Mouse (Mus musculus) hindbrain, embryonic 13.5 days (tissue): ENCODE results near the gene Celf2. TPM values are rescaled to one million over a fixed set of nuclear protein-coding genes. Genes with fewer than 3 reads are reported as not detected.

Experiments
- ATAC-seq: fragments of 200-750 bp; cut with Nextera tagmentation; 2 replicates; pipeline ENCODE4 v1.8.0; 2017; ENCODE audit warnings: moderate TSS enrichment; ENCODE audit not compliant: low FRiP score
- H3K27ac ChIP-seq: fragments of 300-500 bp; sonication (generic); 2 replicates; pipeline ENCODE4 v1.5.1; 2015; ENCODE audit warnings: inconsistent platforms, mild to moderate bottlenecking, moderate library complexity
- H3K27me3 ChIP-seq: fragments of 300-500 bp; sonication (generic); 2 replicates; pipeline ENCODE4 v1.6.1; 2015; ENCODE audit warnings: mild to moderate bottlenecking, inconsistent platforms
- H3K36me3 ChIP-seq: fragments of 300-500 bp; sonication (generic); 2 replicates; pipeline ENCODE4 v1.6.1; 2015; ENCODE audit warnings: mild to moderate bottlenecking, inconsistent platforms
- H3K4me1 ChIP-seq: fragments of 300-500 bp; sonication (generic); replicated peaks from 2 replicates; pipeline ENCODE4 v1.6.1; 2015; ENCODE audit warnings: inconsistent platforms
- H3K4me2 ChIP-seq: fragments of 300-500 bp; sonication (generic); 2 replicates; pipeline ENCODE4 v1.6.1; 2015; ENCODE audit warnings: inconsistent platforms, mild to moderate bottlenecking, moderate library complexity
- H3K4me3 ChIP-seq: fragments of 300-500 bp; sonication (generic); 2 replicates; pipeline ENCODE4 v1.5.1; 2015; ENCODE audit warnings: mild to moderate bottlenecking, inconsistent platforms
- H3K9ac ChIP-seq: fragments of 300-500 bp; sonication (generic); 2 replicates; pipeline ENCODE4 v1.6.1; 2015; ENCODE audit warnings: mild to moderate bottlenecking, inconsistent platforms
- H3K9me3 ChIP-seq: fragments of 300-500 bp; sonication (generic); 2 replicates; pipeline ENCODE4 v1.6.1; 2016; ENCODE audit warnings: inconsistent platforms
- WGBS: fragments of 180-500 bp; shearing (Covaris S2); methylation state at CpG from one replicate; pipeline ENCODE4 v1.1.7; 2015; 5-methylcytosine and 5-hydroxymethylcytosine counted together
- polyA plus RNA-seq: library from polyadenylated mRNA; unstranded; fragments of >200 nt; fragmentation: Nextera tagmentation; extraction: Ambion mirVana; gene quantifications from 2 replicates; pipeline ENCODE4 v1.2.1, GENCODE M21; 2015

Gene Celf2
- polyA plus RNA-seq, 1 experiment from 2014 or later, result 164 TPM

DNA sequence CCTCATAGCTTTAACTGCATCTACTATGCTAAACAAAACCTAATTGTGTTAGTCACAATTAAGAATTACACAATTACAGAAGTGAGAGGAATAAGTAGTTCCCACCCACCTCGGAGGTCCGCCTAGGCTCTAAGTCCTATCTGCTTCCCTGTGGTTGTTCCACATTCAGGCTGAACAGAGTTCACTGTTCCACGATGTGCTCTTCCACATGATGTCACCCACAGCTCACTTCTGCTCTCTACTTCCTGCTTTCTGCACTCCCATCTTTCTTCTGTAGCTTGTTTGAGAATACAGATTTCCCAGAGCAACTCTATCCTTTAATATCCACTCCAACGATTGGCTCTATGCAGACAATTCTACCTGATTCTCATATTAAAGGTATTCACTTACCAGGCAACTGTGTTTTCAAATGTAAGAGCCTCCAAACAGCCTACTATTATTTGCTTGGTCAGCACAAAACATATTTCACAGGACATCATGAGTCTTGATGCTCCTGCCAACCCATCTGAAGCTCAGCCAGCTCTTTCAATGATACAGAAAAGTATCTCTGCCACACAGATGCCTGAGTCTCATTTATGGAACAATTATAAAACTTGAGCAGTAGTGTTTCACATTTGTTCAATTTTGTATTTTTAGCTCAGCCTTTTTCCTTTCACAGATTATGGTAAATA, 769.2 kb downstream of the Celf2 start:
- Histone ChIP-seq H3K9ac (no peak overlapping the region), H3K4me1 (no peaks in the 10 kb centered on the region), H3K4me2 (no peak overlapping the region), H3K27ac (no peak overlapping the region), H3K4me3 (no peak overlapping the region), H3K36me3 (no peaks in the 10 kb centered on the region), H3K9me3 (no peaks in the 10 kb centered on the region), H3K27me3 (no peaks in the 10 kb centered on the region)
- no peak for ATAC-seq
- 81% methylated on average over 4 of the region's 4 CpGs for WGBS

- Histone ChIP-seq H3K4me3 (no peak overlapping the region), H3K4me1 (peaks cover 27% of the 10 kb centered on the region), H3K27me3 (no peaks in the 10 kb centered on the region), H3K9me3 (no peaks in the 10 kb centered on the region), H3K27ac (no peak overlapping the region), H3K9ac (no peak overlapping the region), H3K36me3 (no peaks in the 10 kb centered on the region), H3K4me2 (no peak overlapping the region)
- ATAC-seq, result no peak
- 16% methylated on average over 2 of the region's 2 CpGs for WGBS
Measured at GRCm38 (mm10) chr2:6732026-6732425, 777.3 kb downstream of the Celf2 start.

DNA sequence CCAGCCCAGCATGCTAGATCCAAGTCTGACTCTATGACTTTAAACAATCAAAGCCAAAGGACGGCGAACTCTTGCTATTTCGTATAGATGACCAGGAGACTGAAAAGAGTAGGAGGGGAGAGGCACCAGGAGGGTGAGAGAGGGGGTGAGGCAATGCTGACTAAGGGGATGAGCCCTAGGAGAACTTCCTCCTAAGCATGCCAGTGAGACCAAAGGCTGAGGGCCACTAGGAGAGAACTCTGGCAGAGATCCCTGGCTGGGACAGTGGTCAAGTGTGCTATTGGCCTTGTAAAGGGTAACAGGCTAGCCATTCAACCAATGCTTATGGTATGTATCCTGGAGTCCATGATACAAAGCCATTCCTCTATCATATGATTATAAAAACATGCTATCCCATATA, 778.5 kb downstream of the Celf2 start:
- 54% methylated on average over 3 of the region's 3 CpGs for WGBS

GRCm38 (mm10) chr2:6729984-6730383, 779.4 kb downstream of the Celf2 start:
- Histone ChIP-seq H3K36me3 (no peaks in the 10 kb centered on the region), H3K4me1 (peaks cover 32% of the 10 kb centered on the region), H3K27me3 (no peaks in the 10 kb centered on the region), H3K9ac (no peak overlapping the region), H3K27ac (0 out of 2 replicates have a peak overlapping the region, but pooled peaks have one; percentile 5), H3K4me3 (no peak overlapping the region), H3K4me2 (no peak overlapping the region), H3K9me3 (no peaks in the 10 kb centered on the region)
- ATAC-seq, result no peak
- WGBS, result 38% methylated on average over 9 of the region's 9 CpGs

More for the DNA sequence above, 778.5 kb downstream of the Celf2 start:
- H3K9me3 ChIP-seq, result no peaks in the 10 kb centered on the region
- H3K36me3 ChIP-seq, result no peaks in the 10 kb centered on the region
- no peak overlapping the region for H3K9ac ChIP-seq
- no peak overlapping the region for H3K4me2 ChIP-seq
- peaks cover 31% of the 10 kb centered on the region for H3K4me1 ChIP-seq
- ATAC-seq, result no peak
- no peak overlapping the region for H3K4me3 ChIP-seq
- H3K27ac ChIP-seq, result no peak overlapping the region
- no peaks in the 10 kb centered on the region for H3K27me3 ChIP-seq

- H3K4me1 ChIP-seq, result peaks cover 32% of the 10 kb centered on the region
- no peak overlapping the region for H3K4me3 ChIP-seq
Measured at GRCm38 (mm10) chr2:6728840-6729252, 780.5 kb downstream of the Celf2 start.

GRCm38 (mm10) chr2:6727366-6727765, 782.0 kb downstream of the Celf2 start:
- 88% methylated on average over 5 of the region's 5 CpGs for WGBS
- Histone ChIP-seq H3K4me2 (no peak overlapping the region), H3K36me3 (no peaks in the 10 kb centered on the region), H3K27me3 (no peaks in the 10 kb centered on the region), H3K4me3 (no peak overlapping the region), H3K9ac (no peak overlapping the region), H3K27ac (no peak overlapping the region), H3K4me1 (peaks cover 41% of the 10 kb centered on the region), H3K9me3 (no peaks in the 10 kb centered on the region)
- no peak for ATAC-seq

More at GRCm38 (mm10) chr2:6728840-6729252, 780.5 kb downstream of the Celf2 start:
- peak; percentile 62 for ATAC-seq
- H3K9ac ChIP-seq, result no peak overlapping the region
- no peak overlapping the region for H3K4me2 ChIP-seq
- WGBS, result 79% methylated on average over 2 of the region's 2 CpGs
- no peaks in the 10 kb centered on the region for H3K27me3 ChIP-seq
- no peak overlapping the region for H3K27ac ChIP-seq
- no peaks in the 10 kb centered on the region for H3K36me3 ChIP-seq
- no peaks in the 10 kb centered on the region for H3K9me3 ChIP-seq

DNA sequence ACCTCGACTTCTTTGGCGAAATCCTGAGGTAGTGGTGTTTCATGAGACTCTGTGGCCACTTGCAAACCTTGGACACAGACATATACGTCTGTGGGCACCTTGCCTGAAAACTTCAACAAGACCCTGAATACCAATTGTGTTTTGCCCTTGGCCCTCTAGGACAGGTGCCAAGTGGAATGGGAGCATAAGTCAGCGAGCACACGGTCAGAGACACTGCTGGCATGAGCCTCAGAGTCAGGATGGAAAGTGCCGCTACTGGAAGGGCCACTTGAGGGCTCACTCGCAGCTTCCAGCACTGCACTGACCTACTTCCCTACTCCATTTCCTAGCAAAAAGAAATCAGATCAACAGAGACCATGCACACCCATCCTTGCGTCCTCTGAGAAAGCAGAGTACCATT, 783.3 kb downstream of the Celf2 start:
- Histone ChIP-seq H3K4me3 (no peak overlapping the region), H3K27me3 (no peaks in the 10 kb centered on the region), H3K4me1 (peaks cover 48% of the 10 kb centered on the region), H3K36me3 (no peaks in the 10 kb centered on the region), H3K4me2 (no peak overlapping the region), H3K9ac (no peak overlapping the region), H3K27ac (no peak overlapping the region), H3K9me3 (no peaks in the 10 kb centered on the region)
- ATAC-seq, result no peak
- 77% methylated on average over 8 of the region's 8 CpGs for WGBS

DNA sequence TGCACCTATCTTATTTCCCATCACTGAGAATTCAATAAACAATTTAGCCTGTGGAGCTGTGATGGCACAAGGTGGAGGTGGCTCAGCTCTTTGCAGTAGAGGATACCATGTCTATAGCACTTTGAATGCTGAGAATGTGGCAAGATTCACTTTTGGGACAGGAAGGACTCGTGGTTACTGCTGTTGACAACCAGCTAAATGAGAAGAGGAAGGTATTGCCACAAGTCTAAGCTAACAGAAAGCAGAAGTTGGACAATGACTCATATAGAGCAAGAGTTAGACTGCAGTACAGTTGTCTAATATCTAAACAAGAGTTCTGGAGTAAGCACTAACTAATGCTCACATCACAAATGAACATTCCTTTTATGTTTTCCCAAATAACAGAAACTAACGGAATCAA, 785.8 kb downstream of the Celf2 start:
- Histone ChIP-seq H3K9me3 (no peaks in the 10 kb centered on the region), H3K4me2 (no peak overlapping the region), H3K27ac (no peak overlapping the region), H3K4me1 (peaks cover 36% of the 10 kb centered on the region), H3K4me3 (no peak overlapping the region), H3K9ac (no peak overlapping the region), H3K27me3 (no peaks in the 10 kb centered on the region), H3K36me3 (no peaks in the 10 kb centered on the region)
- no peak for ATAC-seq
- 75% methylated on average over 2 of the region's 2 CpGs for WGBS

GRCm38 (mm10) chr2:6721460-6722401, 787.6 kb downstream of the Celf2 start:
- no peaks in the 10 kb centered on the region for H3K27me3 ChIP-seq
- peak overlapping the region; percentile 75 for H3K9ac ChIP-seq
- H3K27ac ChIP-seq, result peak overlapping the region; percentile 90
- WGBS, result 4% methylated on average over 17 of the region's 17 CpGs
- H3K4me3 ChIP-seq, result peak overlapping the region; percentile 45
- H3K36me3 ChIP-seq, result no peaks in the 10 kb centered on the region
- H3K4me2 ChIP-seq, result peak overlapping the region; percentile 83
- no peaks in the 10 kb centered on the region for H3K9me3 ChIP-seq
- ATAC-seq, result peak; percentile 85
- peaks cover 35% of the 10 kb centered on the region for H3K4me1 ChIP-seq

DNA sequence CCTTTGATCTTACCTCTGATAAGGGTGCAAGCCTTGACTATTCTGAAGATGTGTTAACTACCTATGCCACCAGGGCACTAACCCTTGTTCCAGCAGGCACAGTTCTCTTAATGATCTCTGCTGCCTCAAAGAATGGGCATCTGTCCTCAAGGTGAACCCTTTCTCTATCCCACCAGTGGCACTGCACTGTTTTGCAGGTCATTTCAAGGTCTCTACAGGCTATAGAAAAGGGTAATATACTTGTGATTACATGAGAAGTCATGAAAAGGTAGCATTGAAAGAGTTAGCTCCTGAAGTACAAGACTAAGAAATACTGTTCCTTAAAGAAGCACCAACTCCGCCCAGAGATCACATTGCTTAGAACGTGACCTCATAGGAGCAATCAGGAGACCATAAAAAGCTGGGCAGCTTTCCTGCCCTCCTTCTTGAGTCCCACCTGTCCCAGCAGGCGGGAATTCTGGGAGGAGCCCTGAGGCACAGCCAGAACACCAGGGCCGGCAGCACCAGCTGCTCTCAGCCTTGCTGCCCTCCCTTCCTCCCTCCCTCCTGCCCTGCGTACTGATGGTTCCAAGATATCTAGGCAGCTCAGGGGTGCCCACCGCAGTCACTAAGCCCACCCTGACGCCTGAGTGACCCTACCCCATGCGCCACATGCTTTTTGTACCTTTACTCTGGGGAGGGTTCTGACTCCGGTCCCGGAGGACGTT, 788.5 kb downstream of the Celf2 start:
- no peaks in the 10 kb centered on the region for H3K36me3 ChIP-seq

GRCm38 (mm10) chr2:6718864-6719263, 790.5 kb downstream of the Celf2 start:
- no peak for ATAC-seq
- H3K9ac ChIP-seq, result no peak overlapping the region
- H3K36me3 ChIP-seq, result no peaks in the 10 kb centered on the region
- no peak overlapping the region for H3K4me3 ChIP-seq
- H3K9me3 ChIP-seq, result no peaks in the 10 kb centered on the region
- H3K27me3 ChIP-seq, result no peaks in the 10 kb centered on the region
- H3K27ac ChIP-seq, result no peak overlapping the region
- H3K4me2 ChIP-seq, result no peak overlapping the region
- peaks cover 31% of the 10 kb centered on the region for H3K4me1 ChIP-seq

More for the DNA sequence above, 788.5 kb downstream of the Celf2 start:
- peak overlapping the region; percentile 83 for H3K4me2 ChIP-seq
- H3K4me3 ChIP-seq, result peak overlapping the region; percentile 45
- 23% methylated on average over 11 of the region's 11 CpGs for WGBS
- H3K9me3 ChIP-seq, result no peaks in the 10 kb centered on the region
- peaks cover 32% of the 10 kb centered on the region for H3K4me1 ChIP-seq
- peak; percentile 75 for ATAC-seq
- peak overlapping the region; percentile 75 for H3K9ac ChIP-seq
- H3K27ac ChIP-seq, result peak overlapping the region; percentile 90
- no peaks in the 10 kb centered on the region for H3K27me3 ChIP-seq

GRCm38 (mm10) chr2:6717953-6718352, 791.4 kb downstream of the Celf2 start:
- H3K9ac ChIP-seq, result no peak overlapping the region
- H3K4me1 ChIP-seq, result peaks cover 27% of the 10 kb centered on the region
- no peak overlapping the region for H3K4me2 ChIP-seq
- no peaks in the 10 kb centered on the region for H3K9me3 ChIP-seq
- WGBS, result 79% methylated on average over 3 of the region's 3 CpGs
- H3K27me3 ChIP-seq, result no peaks in the 10 kb centered on the region
- H3K27ac ChIP-seq, result no peak overlapping the region
- no peak overlapping the region for H3K4me3 ChIP-seq
- no peaks in the 10 kb centered on the region for H3K36me3 ChIP-seq
- ATAC-seq, result no peak
